Mouse (Mus musculus): ENCODE measurements at regions not wholly inside any gene's neighbourhood (a gene's known extent, or its start where the extent isn't known, plus 50 kb on each side); places are given as distances from the start of the nearest gene placed in this dataset.
"Not testable (repeated sequence)": the region's sequence is repeated elsewhere in the genome, so short reads cannot be mapped to it uniquely, and the experiment has no call there.

- no peak for TF ChIP-seq CTCF (IDR thresholded peaks at IDR 0.05; ENCODE audit: borderline replicate concordance, insufficient read depth, low read depth, low read length)
- no peak for TF ChIP-seq POLR2A (IDR thresholded peaks at IDR 0.05; ENCODE audit: borderline replicate concordance, insufficient read depth, low read length)
- Histone ChIP-seq H3K27me3 (ENCODE audit: control insufficient read depth, insufficient read depth, low read length) (no peaks in the 10 kb centered on the region), H3K27ac (ENCODE audit: insufficient read depth, low read length) (no peak overlapping the region), H3K4me3 (replicated peaks; ENCODE audit: insufficient read depth, low read depth, low read length) (no peak overlapping the region), H3K4me1 (ENCODE audit: control insufficient read depth, insufficient read depth, low read length) (no peaks in the 10 kb centered on the region)
- 84% methylated on average over 22 of the region's 22 CpGs for WGBS
- DNase-seq = no peak
These were observed 204.9 kb upstream of the Intu start for GRCm38 (mm10) chr3:40325872-40326803.

- TF ChIP-seq CTCF (IDR thresholded peaks at IDR 0.05; ENCODE audit: borderline replicate concordance, insufficient read depth, low read depth, low read length) (no peak), POLR2A (IDR thresholded peaks at IDR 0.05; ENCODE audit: borderline replicate concordance, insufficient read depth, low read length) (no peak)
- no peaks in the 10 kb centered on the region for H3K27me3 ChIP-seq (ENCODE audit: control insufficient read depth, insufficient read depth, low read length)
- no peak for DNase-seq
- no peaks in the 10 kb centered on the region for H3K4me1 ChIP-seq (ENCODE audit: control insufficient read depth, insufficient read depth, low read length)
- 89% methylated on average over 5 of the region's 5 CpGs for WGBS
- H3K27ac ChIP-seq (ENCODE audit: insufficient read depth, low read length) = no peak overlapping the region
- no peak overlapping the region for H3K4me3 ChIP-seq (replicated peaks; ENCODE audit: insufficient read depth, low read depth, low read length)
These were observed 191.5 kb upstream of the Intu start for GRCm38 (mm10) chr3:40339492-40340030.

- DNase-seq = no peak
- Histone ChIP-seq H3K4me1 (ENCODE audit: control insufficient read depth, insufficient read depth, low read length) (no peaks in the 10 kb centered on the region), H3K27ac (ENCODE audit: insufficient read depth, low read length) (no peak overlapping the region), H3K27me3 (ENCODE audit: control insufficient read depth, insufficient read depth, low read length) (no peaks in the 10 kb centered on the region), H3K4me3 (replicated peaks; ENCODE audit: insufficient read depth, low read depth, low read length) (no peak overlapping the region)
- WGBS = 57% methylated on average over 4 of the region's 4 CpGs
- no peak for TF ChIP-seq POLR2A (IDR thresholded peaks at IDR 0.05; ENCODE audit: borderline replicate concordance, insufficient read depth, low read length)
- TF ChIP-seq CTCF (IDR thresholded peaks at IDR 0.05; ENCODE audit: borderline replicate concordance, insufficient read depth, low read depth, low read length) = no peak
These were observed 176.0 kb upstream of the Intu start for GRCm38 (mm10) chr3:40355103-40355502.

GRCm38 (mm10) chr3:40368421-40368820 lies 162.7 kb upstream of the Intu start:
- TF ChIP-seq CTCF (IDR thresholded peaks at IDR 0.05; ENCODE audit: borderline replicate concordance, insufficient read depth, low read depth, low read length) = no peak
- no peak for TF ChIP-seq POLR2A (IDR thresholded peaks at IDR 0.05; ENCODE audit: borderline replicate concordance, insufficient read depth, low read length)
- Histone ChIP-seq H3K27me3 (ENCODE audit: control insufficient read depth, insufficient read depth, low read length) (no peaks in the 10 kb centered on the region), H3K4me3 (replicated peaks; ENCODE audit: insufficient read depth, low read depth, low read length) (no peak overlapping the region), H3K4me1 (ENCODE audit: control insufficient read depth, insufficient read depth, low read length) (no peaks in the 10 kb centered on the region), H3K27ac (ENCODE audit: insufficient read depth, low read length) (no peak overlapping the region)
- no peak for DNase-seq
- WGBS = 18% methylated on average over 4 of the region's 4 CpGs

- 27% methylated on average over 7 of the region's 7 CpGs for WGBS
- no peaks in the 10 kb centered on the region for H3K4me1 ChIP-seq (ENCODE audit: control insufficient read depth, insufficient read depth, low read length)
- no peak for TF ChIP-seq CTCF (IDR thresholded peaks at IDR 0.05; ENCODE audit: borderline replicate concordance, insufficient read depth, low read depth, low read length)
- no peak for TF ChIP-seq POLR2A (IDR thresholded peaks at IDR 0.05; ENCODE audit: borderline replicate concordance, insufficient read depth, low read length)
- no peaks in the 10 kb centered on the region for H3K27me3 ChIP-seq (ENCODE audit: control insufficient read depth, insufficient read depth, low read length)
- H3K4me3 ChIP-seq (replicated peaks; ENCODE audit: insufficient read depth, low read depth, low read length) = no peak overlapping the region
- no peak overlapping the region for H3K27ac ChIP-seq (ENCODE audit: insufficient read depth, low read length)
- no peak for DNase-seq
These were observed 159.7 kb upstream of the Intu start for GRCm38 (mm10) chr3:40371411-40371810.

- not testable (repeated sequence) for H3K4me3 ChIP-seq (replicated peaks; ENCODE audit: insufficient read depth, low read depth, low read length); H3K27ac ChIP-seq (ENCODE audit: insufficient read depth, low read length); DNase-seq; H3K4me1 ChIP-seq (ENCODE audit: control insufficient read depth, insufficient read depth, low read length); H3K27me3 ChIP-seq (ENCODE audit: control insufficient read depth, insufficient read depth, low read length)
These were observed 154.9 kb upstream of the Intu start for GRCm38 (mm10) chr3:40376220-40376619.

- H3K4me3 ChIP-seq (replicated peaks; ENCODE audit: insufficient read depth, low read depth, low read length) = no peak overlapping the region
- WGBS = 56% methylated on average over 7 of the region's 7 CpGs
- no peaks in the 10 kb centered on the region for H3K27me3 ChIP-seq (ENCODE audit: control insufficient read depth, insufficient read depth, low read length)
- TF ChIP-seq CTCF (IDR thresholded peaks at IDR 0.05; ENCODE audit: borderline replicate concordance, insufficient read depth, low read depth, low read length) = no peak
- TF ChIP-seq POLR2A (IDR thresholded peaks at IDR 0.05; ENCODE audit: borderline replicate concordance, insufficient read depth, low read length) = no peak
- DNase-seq = no peak
- H3K27ac ChIP-seq (ENCODE audit: insufficient read depth, low read length) = no peak overlapping the region
- no peaks in the 10 kb centered on the region for H3K4me1 ChIP-seq (ENCODE audit: control insufficient read depth, insufficient read depth, low read length)
These were observed 153.7 kb upstream of the Intu start for GRCm38 (mm10) chr3:40377416-40377815.

- Histone ChIP-seq H3K4me1 (ENCODE audit: control insufficient read depth, insufficient read depth, low read length) (no peaks in the 10 kb centered on the region), H3K4me3 (replicated peaks; ENCODE audit: insufficient read depth, low read depth, low read length) (no peak overlapping the region), H3K27me3 (ENCODE audit: control insufficient read depth, insufficient read depth, low read length) (no peaks in the 10 kb centered on the region), H3K27ac (ENCODE audit: insufficient read depth, low read length) (no peak overlapping the region)
- DNase-seq = no peak
- no peak for TF ChIP-seq POLR2A (IDR thresholded peaks at IDR 0.05; ENCODE audit: borderline replicate concordance, insufficient read depth, low read length)
- no peak for TF ChIP-seq CTCF (IDR thresholded peaks at IDR 0.05; ENCODE audit: borderline replicate concordance, insufficient read depth, low read depth, low read length)
- WGBS = 93% methylated on average over 2 of the region's 2 CpGs
These were observed 152.0 kb upstream of the Intu start for GRCm38 (mm10) chr3:40379063-40379462.
